Mouse (Mus musculus) regulatory T cell (primary cell): ENCODE data around the gene Trappc6a.

Experiments
- in situ Hi-C: fragments of 300-600 bp; cut with MboI, MseI; formaldehyde crosslinking; loops from one replicate; pipeline ENCODE4 v1.15.1; 2025; ENCODE audit warnings: high pct_unique_total_duplicates

The Trappc6a gene

GRCm38 (mm10) chr7:19508150-19508923, at the start of gene Trappc6a, which contains the start of gene Bloc1s3:
Gene Trappc6a (plus strand): TSS chr7:19508395.
Gene Bloc1s3 (minus strand): TSS chr7:19508367.
- in situ Hi-C loops: no loop called here

- in situ Hi-C loops: no loop called here
These were observed 49.5 kb upstream of the Trappc6a start, which contains the start of gene Mark4 for GRCm38 (mm10) chr7:19458591-19459111. Gene Mark4 (minus strand): TSS chr7:19458821.

- in situ Hi-C loops: no loop called here
These were observed 48.9 kb upstream of the Trappc6a start for GRCm38 (mm10) chr7:19459144-19459870.

GRCm38 (mm10) chr7:19460500-19460899, 47.7 kb upstream of the Trappc6a start:
- in situ Hi-C loops: no loop called here

GRCm38 (mm10) chr7:19461488-19461887, 46.7 kb upstream of the Trappc6a start:
- in situ Hi-C loops: no loop called here

GRCm38 (mm10) chr7:19462443-19462842, 45.8 kb upstream of the Trappc6a start:
- in situ Hi-C loops: no loop called here

- in situ Hi-C loops: no loop called here
These were observed 45.3 kb upstream of the Trappc6a start, which contains the start of gene Exoc3l2 for GRCm38 (mm10) chr7:19462884-19463381. Gene Exoc3l2 (plus strand): TSS chr7:19463331.

GRCm38 (mm10) chr7:19464367-19465307, 43.6 kb upstream of the Trappc6a start:
- in situ Hi-C loops: no loop called here

GRCm38 (mm10) chr7:19466602-19467145, 41.5 kb upstream of the Trappc6a start:
- in situ Hi-C loops: no loop called here

- in situ Hi-C loops: no loop called here
These were observed 40.6 kb upstream of the Trappc6a start for GRCm38 (mm10) chr7:19467638-19468037.

- in situ Hi-C loops: no loop called here
These were observed 39.9 kb upstream of the Trappc6a start for GRCm38 (mm10) chr7:19468279-19468678.

- in situ Hi-C loops: no loop called here
These were observed 38.8 kb upstream of the Trappc6a start for GRCm38 (mm10) chr7:19469404-19469803.

GRCm38 (mm10) chr7:19470308-19470707, 37.9 kb upstream of the Trappc6a start:
- in situ Hi-C loops: no loop called here

- in situ Hi-C loops: no loop called here
These were observed 35.8 kb upstream of the Trappc6a start for GRCm38 (mm10) chr7:19472403-19472802.

GRCm38 (mm10) chr7:19473875-19474443, 34.2 kb upstream of the Trappc6a start:
- in situ Hi-C loops: no loop called here

- in situ Hi-C loops: no loop called here
These were observed 31.1 kb upstream of the Trappc6a start for GRCm38 (mm10) chr7:19477084-19477483.

GRCm38 (mm10) chr7:19477624-19478384, 30.4 kb upstream of the Trappc6a start:
- in situ Hi-C loops: no loop called here

- in situ Hi-C loops: no loop called here
These were observed 24.9 kb upstream of the Trappc6a start for GRCm38 (mm10) chr7:19483281-19483680.

- in situ Hi-C loops: no loop called here
These were observed 22.7 kb upstream of the Trappc6a start for GRCm38 (mm10) chr7:19485488-19485887.

- in situ Hi-C loops: no loop called here
These were observed 21.6 kb upstream of the Trappc6a start for GRCm38 (mm10) chr7:19486549-19486948.
